In the genomic region with DNA sequence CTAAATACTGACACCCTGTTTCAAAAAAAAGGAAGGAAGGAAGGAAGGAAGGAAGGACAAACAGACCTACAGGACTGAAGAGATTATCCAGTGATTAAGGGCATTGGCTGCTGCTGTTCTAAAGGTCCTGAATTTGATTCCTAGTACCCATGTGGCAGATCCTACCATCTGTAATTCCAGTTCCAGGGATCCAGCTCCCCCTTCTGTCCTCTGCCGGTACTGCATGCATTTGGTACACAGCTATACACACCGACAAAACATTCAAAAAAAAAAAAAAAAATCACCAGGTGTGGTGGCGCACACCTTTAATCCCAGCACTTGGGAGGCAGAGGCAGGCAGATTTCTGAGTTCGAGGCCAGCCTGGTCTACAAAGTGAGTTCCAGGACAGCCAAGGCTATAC, we compare ENCODE assay signal across 7 mouse cellular contexts. TPM values are rescaled to one million over a fixed set of nuclear protein-coding genes. Genes with fewer than 3 reads are reported as not detected.
DNase-seq lines count a peak whose midpoint lies in the region; TF ChIP-seq lines count a peak whose summit lies in the region.

No protein-coding gene starts in this region.

- TF ChIP-seq POLR2A in small intestine, adult 2 months (IDR thresholded peaks at IDR 0.05; ENCODE audit: low read depth, low read length): no peak

- no peak overlapping the region for H3K27ac ChIP-seq in ES-E14 (ENCODE audit: insufficient read depth, low read depth, low read length, poor library complexity, severe bottlenecking)
- no peak overlapping the region for H3K27ac ChIP-seq in small intestine, adult 2 months (ENCODE audit: insufficient read depth, low read depth, low read length)

- no peaks in the 10 kb centered on the region for H3K9me3 ChIP-seq in ES-E14 (ENCODE audit: control insufficient read depth, insufficient read depth, low read depth, low read length)

- peak; percentile 32; the same call in 1 of the 2 replicates for TF ChIP-seq CTCF in small intestine, adult 2 months (IDR thresholded peaks at IDR 0.05; ENCODE audit: extremely low read depth, insufficient read length, insufficient replicate concordance, low read depth, low read length)

- H3K4me1 ChIP-seq in ES-E14 (ENCODE audit: control insufficient read depth in 2 of 2, insufficient read depth in 2 of 2, low read length in 2 of 2, poor library complexity in 1 of 2): no peaks in the 10 kb centered on the region; a peak in 2 of 4 replicates
- peaks cover 2% of the 10 kb centered on the region for H3K4me1 ChIP-seq in small intestine, adult 2 months (ENCODE audit: control insufficient read depth, insufficient read depth, insufficient read length, low read length)

- in situ Hi-C loops in ES-E14 (cut with MboI; ENCODE audit: low sequenced_read_pairs in 2 of 2, unreplicated experiment in 2 of 2): no loop called here

- no peaks in the 10 kb centered on the region for H3K36me3 ChIP-seq in ES-E14 (ENCODE audit: control insufficient read depth, insufficient read depth, low read length, poor library complexity, severe bottlenecking)
- H3K36me3 ChIP-seq in small intestine, adult 2 months (ENCODE audit: control insufficient read depth, insufficient read depth, low read length): peaks cover 14% of the 10 kb centered on the region

- WGBS in small intestine, adult 2 months: 78% methylated on average over 4 of the region's 4 CpGs

- no peak overlapping the region for H3K4me3 ChIP-seq in ES-E14 (ENCODE audit: insufficient read depth in 1 of 2, low read depth in 1 of 2, low read length in 2 of 2, poor library complexity in 1 of 2, severe bottlenecking in 1 of 2)
- H3K4me3 ChIP-seq in small intestine, adult 2 months (ENCODE audit: low read depth, low read length): no peak overlapping the region

- H3K27me3 ChIP-seq in small intestine, adult 2 months (ENCODE audit: control insufficient read depth, insufficient read depth, low read length): no peaks in the 10 kb centered on the region

- DNase-seq in layer of hippocampus, adult 11-12 months (ENCODE audit: low spot score): peak; percentile 36
- no peak for DNase-seq in layer of hippocampus, postnatal 14 days (ENCODE audit: low spot score in 2 of 2)
- DNase-seq in ES-E14 (ENCODE audit: low read depth, low spot score): peak; percentile 68
- peak; percentile 41 for DNase-seq in adrenal gland, postnatal 25 days
- peak; percentile 51 to 78 for DNase-seq in kidney, postnatal 25 days
- no peak for DNase-seq in layer of hippocampus, adult 9-11 months

- no peak overlapping the region for H3K9ac ChIP-seq in ES-E14 (ENCODE audit: insufficient read depth, low read depth, low read length, poor library complexity, severe bottlenecking)

TF ChIP-seq in ES-E14, 5 proteins besides CTCF, POLR2A, EP300 and RAD21:
- TF ChIP-seq HCFC1 (IDR thresholded peaks at IDR 0.05; ENCODE audit: borderline replicate concordance, insufficient read depth, low read length) (no peak), ZNF384 (IDR thresholded peaks at IDR 0.05; ENCODE audit: low read depth, low read length) (peak; percentile 84)

RNA-seq across cellular contexts. Expression of a gene that starts 45.8 kb away (rescaled TPM):
- 10 to 100 TPM; 44.6 to 45.8 TPM for total RNA-seq in layer of hippocampus, postnatal 14 days (2021)
- 13.6 and 14.6 TPM in 2 replicates for total RNA-seq in ES-E14 (2012; rRNA removed)
- 36.4 and 36.9 TPM in 2 replicates for total RNA-seq in adrenal gland, postnatal 25 days (2021)
- 14.8 and 28.2 TPM in 2 replicates for polyA plus RNA-seq in small intestine, adult 2 months (2012; rRNA removed)

Comparison
In these comparisons a context has a peak if more than half of its experiments do, and no peak if none do; other contexts are left out.
1. DNase-seq: peak in layer of hippocampus, adult 11-12 months (single experiment), ES-E14 (single experiment), adrenal gland, postnatal 25 days (single experiment) and kidney, postnatal 25 days (2 of 2); none in layer of hippocampus, postnatal 14 days (0 of 2) and layer of hippocampus, adult 9-11 months (single experiment).